Mouse (Mus musculus) CH12.LX (cell line): Measurements from ENCODE around the gene Tbcel. TPM values are rescaled to one million over a fixed set of nuclear protein-coding genes. Genes with fewer than 3 reads are reported as not detected.

Source experiments
- DNase-seq: peaks from one replicate; pipeline ENCODE4 v3.0.0-alpha.2; 2013; ENCODE audit errors: extremely low read depth
- H3K27ac ChIP-seq: 2 replicates; pipeline ENCODE4 v1.5.1; 2012; ENCODE audit warnings: low read depth, mild to moderate bottlenecking, control low read depth, moderate library complexity; ENCODE audit not compliant: insufficient read depth
- H3K27me3 ChIP-seq: replicated peaks from 2 replicates; pipeline ENCODE3; 2012; ENCODE audit warnings: inconsistent platforms
- H3K36me3 ChIP-seq, 2 experiments: replicated peaks in 1 of 2; 2 replicates each; pipeline versions ENCODE3 to v1.6.1; 2012; ENCODE audit warnings: inconsistent platforms in 1 of 2, low read length in 1 of 2, mild to moderate bottlenecking in 1 of 2, mixed read lengths in 1 of 2, moderate library complexity in 1 of 2; ENCODE audit not compliant: control insufficient read depth in 1 of 2, insufficient read depth in 1 of 2
- H3K4me1 ChIP-seq, 2 experiments: 2 replicates each; pipeline ENCODE4 v1.6.1; 2012; ENCODE audit warnings: inconsistent platforms in 1 of 2, moderate library complexity in 1 of 2; ENCODE audit not compliant: insufficient read depth in 2 of 2, control insufficient read depth in 1 of 2
- H3K4me2 ChIP-seq: 2 replicates; pipeline ENCODE4 v1.6.1; 2012; ENCODE audit warnings: low read depth, mild to moderate bottlenecking, control low read depth; ENCODE audit not compliant: poor library complexity, insufficient read depth, severe bottlenecking
- H3K4me3 ChIP-seq, 3 experiments: fragments of 150-350 bp in 1 of 3; sonication (generic) in 1 of 3; replicated peaks in 1 of 3; 2 replicates each; pipeline versions ENCODE3 to v1.5.1; 2011 to 2012; ENCODE audit warnings: low read depth in 2 of 3, low read length in 2 of 3, mild to moderate bottlenecking in 2 of 3, moderate library complexity in 2 of 3, control low read depth in 1 of 3, improper control_type of control experiment in 1 of 3, inconsistent platforms in 1 of 3, mixed read lengths in 1 of 3; ENCODE audit not compliant: poor library complexity in 1 of 3
- H3K79me2 ChIP-seq: replicated peaks from 2 replicates; pipeline ENCODE4 v1.6.1; 2012; ENCODE audit warnings: mild to moderate bottlenecking, moderate library complexity; ENCODE audit not compliant: control insufficient read depth, poor library complexity, insufficient read depth, severe bottlenecking; ENCODE audit errors: extremely low read depth
- H3K9ac ChIP-seq: 2 replicates; pipeline ENCODE4 v1.6.1; 2012; ENCODE audit warnings: low read depth, mild to moderate bottlenecking, control low read depth, moderate library complexity; ENCODE audit not compliant: insufficient read depth
- H3K9me3 ChIP-seq: replicated peaks from 2 replicates; pipeline ENCODE3; 2012; ENCODE audit warnings: low read length, inconsistent platforms, mixed read lengths
- BHLHE40 ChIP-seq: IDR thresholded peaks from 2 replicates; pipeline ENCODE4 v1.6.1; 2011; ENCODE audit warnings: mild to moderate bottlenecking, low read depth, low read length, improper control_type of control experiment
- CTCF ChIP-seq, 2 experiments: IDR thresholded peaks in 1 of 2; conservative IDR thresholded peaks in 1 of 2; 2 replicates each; pipeline ENCODE4 v1.5.1; 2011 to 2012; ENCODE audit warnings: low read depth in 2 of 2, low read length in 2 of 2, improper control_type of control experiment in 1 of 2, inconsistent platforms in 1 of 2, mild to moderate bottlenecking in 1 of 2, moderate library complexity in 1 of 2
- E2F4 ChIP-seq: IDR thresholded peaks from 2 replicates; pipeline ENCODE4 v1.6.1; 2011; ENCODE audit warnings: low read depth, low read length, improper control_type of control experiment; ENCODE audit not compliant: insufficient replicate concordance
- HCFC1 ChIP-seq: IDR thresholded peaks from 2 replicates; pipeline ENCODE4 v1.6.1; 2012; ENCODE audit warnings: low read depth, mild to moderate bottlenecking, inconsistent platforms, low read length, improper control_type of control experiment
- IRF4 ChIP-seq: IDR thresholded peaks from 2 replicates; pipeline ENCODE4 v1.6.1; 2014; ENCODE audit warnings: low read depth, mild to moderate bottlenecking, inconsistent platforms, low read length, improper control_type of control experiment
- MAFK ChIP-seq: IDR thresholded peaks from 2 replicates; pipeline ENCODE4 v1.6.1; 2011; ENCODE audit warnings: low read length, improper control_type of control experiment; ENCODE audit not compliant: insufficient replicate concordance
- MXI1 ChIP-seq: IDR thresholded peaks from 2 replicates; pipeline ENCODE4 v1.6.1; 2011; ENCODE audit warnings: mild to moderate bottlenecking, low read depth, low read length, improper control_type of control experiment
- NELFE ChIP-seq: IDR thresholded peaks from 2 replicates; pipeline ENCODE4 v1.6.1; 2011; ENCODE audit warnings: low read depth, low read length, improper control_type of control experiment
- POLR2A ChIP-seq: IDR thresholded peaks from 2 replicates; pipeline ENCODE4 v1.6.1; 2011; ENCODE audit warnings: low read depth, mild to moderate bottlenecking, improper control_type of control experiment, low read length
- POLR2AphosphoS2 ChIP-seq: IDR thresholded peaks from 2 replicates; pipeline ENCODE4 v1.6.1; 2011; ENCODE audit warnings: low read depth, low read length, improper control_type of control experiment
- RAD21 ChIP-seq: IDR thresholded peaks from 2 replicates; pipeline ENCODE4 v1.6.1; 2011; ENCODE audit warnings: low read depth, mild to moderate bottlenecking, low read length, improper control_type of control experiment, moderate library complexity
- RCOR1 ChIP-seq: conservative IDR thresholded peaks from 2 replicates; pipeline ENCODE4 v1.6.1; 2012; ENCODE audit warnings: low read depth, mild to moderate bottlenecking, inconsistent platforms, low read length, improper control_type of control experiment
- SIN3A ChIP-seq: IDR thresholded peaks from 2 replicates; pipeline ENCODE4 v1.6.1; 2012; ENCODE audit warnings: low read length, improper control_type of control experiment, inconsistent platforms
- SMC3 ChIP-seq: IDR thresholded peaks from 2 replicates; pipeline ENCODE4 v1.6.1; 2011; ENCODE audit warnings: low read depth, low read length, improper control_type of control experiment
- TBP ChIP-seq: conservative IDR thresholded peaks from 2 replicates; pipeline ENCODE4 v1.6.1; 2011; ENCODE audit warnings: low read depth, low read length, improper control_type of control experiment
- UBTF ChIP-seq: IDR thresholded peaks from 2 replicates; pipeline ENCODE4 v1.6.1; 2012; ENCODE audit warnings: low read depth, mild to moderate bottlenecking, inconsistent platforms, low read length, improper control_type of control experiment, moderate library complexity
- USF2 ChIP-seq: conservative IDR thresholded peaks from 2 replicates; pipeline ENCODE4 v1.6.1; 2011; ENCODE audit warnings: low read depth, low read length, improper control_type of control experiment
- ZKSCAN1 ChIP-seq: IDR thresholded peaks from 2 replicates; pipeline ENCODE4 v1.6.1; 2012; ENCODE audit warnings: low read depth, inconsistent platforms, low read length, improper control_type of control experiment, borderline replicate concordance
- dilution Hi-C: fragments of 300-500 bp; cut with MboI; formaldehyde crosslinking; loops from 2 replicates; pipeline ENCODE4 v1.14.3; 2020; ENCODE audit warnings: low sequenced_read_pairs; ENCODE audit not compliant: extremely low pct_unique_long_range_greater_than_20kb, extremely low pct_ligation_motif_present
- in situ Hi-C: fragments of 300-500 bp; cut with MboI; formaldehyde crosslinking; loops from 3 replicates; pipeline ENCODE4 v1.14.3; 2019; ENCODE audit warnings: low sequenced_read_pairs, low pct_ligation_motif_present, low pct_unique_long_range_greater_than_20kb, mixed read lengths
- polyA plus RNA-seq: library from polyadenylated mRNA; unstranded; fragments of >175 nt; gene quantifications from 2 replicates; pipeline ENCODE4 v1.2.1, GENCODE M21; 2012; ENCODE audit warnings: low read depth; ENCODE audit not compliant: insufficient read length
- total RNA-seq, 2 experiments: library from RNA; depleted of rRNA; stranded (reverse); fragments of 300-350 nt in 1 of 2; fragments of >200 nt in 1 of 2; gene quantifications; 2 replicates each; pipeline ENCODE4 v1.2.3; 2012 to 2014

Tbcel gene
- total and polyA plus RNA-seq, 3 experiments, result 5.3 to 10.0 (median 5.9) TPM

- no peak for DNase-seq
- Histone ChIP-seq H3K79me2 (no peaks in the 10 kb centered on the region), H3K4me3 (no peak overlapping the region), H3K4me2 (no peak overlapping the region), H3K27ac (no peak overlapping the region), H3K4me1 (no peaks in the 10 kb centered on the region; a peak in 1 of 4 replicates), H3K27me3 (no peaks in the 10 kb centered on the region), H3K9me3 (no peaks in the 10 kb centered on the region), H3K36me3 (no peaks in the 10 kb centered on the region), H3K9ac (no peak overlapping the region)
- dilution Hi-C loops (no loop called here), in situ Hi-C loops (no loop called here)
- TF ChIP-seq RCOR1, result no peak
- TF ChIP-seq SMC3, result no peak
- no peak for TF ChIP-seq BHLHE40
- TF ChIP-seq ZKSCAN1, result no peak
- no peak for TF ChIP-seq E2F4
- TF ChIP-seq MAFK, result no peak
- TF ChIP-seq USF2, result no peak
- no peak for TF ChIP-seq HCFC1
- no peak for TF ChIP-seq TBP
- no peak for TF ChIP-seq NELFE
- no peak for TF ChIP-seq IRF4
- no peak for TF ChIP-seq RAD21
- no peak for TF ChIP-seq SIN3A
- no peak for TF ChIP-seq CTCF (conservative IDR thresholded peaks at IDR 0.05 in 1 of 2, IDR thresholded peaks at IDR 0.05 in 1 of 2; ENCODE audit: low read depth in 2 of 2, low read length in 2 of 2)
- TF ChIP-seq UBTF, result no peak
These were observed 22.9 kb downstream of the Tbcel start for GRCm38 (mm10) chr9:42484667-42485066.

DNA sequence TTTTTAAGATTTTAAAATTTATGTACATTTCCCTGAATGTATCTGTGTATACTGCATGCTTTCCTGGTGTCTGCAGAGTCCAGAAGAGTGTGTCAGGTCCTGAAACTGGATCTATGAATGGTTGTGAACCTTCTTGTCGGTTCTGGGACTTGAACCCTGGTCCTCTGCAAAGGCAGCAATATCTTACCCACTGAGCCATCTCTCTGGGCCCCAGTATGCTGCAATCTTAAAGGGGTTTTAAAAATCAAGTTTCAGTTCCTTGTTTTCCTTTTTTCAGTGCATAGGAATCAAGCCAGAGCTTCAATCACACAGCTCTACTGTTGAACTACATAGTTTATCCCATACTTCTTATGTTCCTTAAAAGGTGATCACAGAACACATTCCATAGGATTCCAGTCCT is 24.7 kb downstream of the Tbcel start:
- TF ChIP-seq TBP (peak; percentile 96), POLR2A (no peak)
- Histone ChIP-seq H3K4me3 (no peak overlapping the region), H3K27ac (no peak overlapping the region), H3K4me2 (no peak overlapping the region), H3K79me2 (no peaks in the 10 kb centered on the region), H3K36me3 (no peaks in the 10 kb centered on the region), H3K4me1 (no peaks in the 10 kb centered on the region; a peak in 1 of 4 replicates), H3K9ac (no peak overlapping the region), H3K27me3 (no peaks in the 10 kb centered on the region), H3K9me3 (no peaks in the 10 kb centered on the region)
- peak; percentile 39 for DNase-seq
- dilution Hi-C loops (no loop called here), in situ Hi-C loops (no loop called here)

DNA sequence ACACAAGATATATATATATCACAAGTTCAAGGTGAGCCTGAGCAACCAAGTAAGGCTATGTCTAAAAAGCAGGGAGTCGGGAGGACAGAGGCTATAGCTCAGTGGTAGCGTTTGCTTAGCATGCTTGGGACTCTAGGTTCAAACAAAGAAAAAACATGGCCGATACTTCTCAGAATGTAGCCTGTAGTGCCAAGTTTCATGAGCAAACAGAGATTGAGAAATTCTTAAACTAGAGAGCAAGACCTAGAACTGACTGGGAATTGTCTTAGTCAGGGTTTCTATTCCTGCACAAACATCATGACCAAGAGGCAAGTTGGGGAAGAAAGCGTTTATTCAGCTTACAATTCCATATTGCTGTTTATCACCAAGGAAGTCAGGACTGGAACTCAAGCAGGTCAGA is 31.4 kb downstream of the Tbcel start:
- Histone ChIP-seq H3K9me3 (no peaks in the 10 kb centered on the region), H3K79me2 (0 out of 2 replicates have a peak, but pooled peaks cover 4% of the 10 kb centered on the region), H3K27me3 (peaks cover 25% of the 10 kb centered on the region), H3K4me1 (peaks cover 0 to 6% of the 10 kb centered on the region in 2 experiments; a peak in 2 of 4 replicates), H3K27ac (no peak overlapping the region), H3K4me2 (no peak overlapping the region), H3K4me3 (no peak overlapping the region), H3K9ac (no peak overlapping the region), H3K36me3 (no peaks in the 10 kb centered on the region)
- in situ Hi-C loops (no loop called here), dilution Hi-C loops (no loop called here)
- DNase-seq, result no peak
- TF ChIP-seq POLR2AphosphoS2, result no peak
- no peak for TF ChIP-seq MXI1
- no peak for TF ChIP-seq BHLHE40
